Mouse (Mus musculus) E14TG2a.4 (cell line): Measurements from ENCODE around the gene Gm10518.
"Not testable (repeated sequence)": the region's sequence is repeated elsewhere in the genome, so short reads cannot be mapped to it uniquely, and the experiment has no call there.

ENCODE experiments used
- H3K27me3 ChIP-seq: 2 replicates; pipeline ENCODE4 v1.6.1; 2014; ENCODE audit warnings: low read length, control low read depth; ENCODE audit not compliant: insufficient read depth
- H3K36me3 ChIP-seq: 2 replicates; pipeline ENCODE4 v1.6.1; 2014; ENCODE audit warnings: low read length, control low read depth; ENCODE audit not compliant: insufficient read depth
- H3K4me1 ChIP-seq: replicated peaks from 2 replicates; pipeline ENCODE4 v1.6.1; 2014; ENCODE audit warnings: low read depth, low read length, control low read depth
- H3K4me3 ChIP-seq: replicated peaks from 2 replicates; pipeline ENCODE4 v1.5.1; 2014; ENCODE audit warnings: mild to moderate bottlenecking, low read length
- H3K9me3 ChIP-seq: 2 replicates; pipeline ENCODE4 v1.6.1; 2014; ENCODE audit warnings: low read length, control low read depth
- CTCF ChIP-seq: conservative IDR thresholded peaks from 2 replicates; pipeline ENCODE4 v1.5.1; 2014; ENCODE audit warnings: low read length
- NANOG ChIP-seq: IDR thresholded peaks from 2 replicates; pipeline ENCODE4 v1.6.1; 2014; ENCODE audit warnings: borderline replicate concordance, low read length, mixed read lengths
- POU5F1 ChIP-seq: IDR thresholded peaks from 2 replicates; pipeline ENCODE4 v1.6.1; 2014; ENCODE audit warnings: low read length, borderline replicate concordance

Gm10518 gene

GRCm38 (mm10) chr1:179803513-179804139 lies 450 bp downstream of the Gm10518 start, which contains the start of gene Ahctf1:
TSS of gene Ahctf1 (minus strand) at chr1:179803680.
- H3K9me3 ChIP-seq: no peaks in the 10 kb centered on the region
- peaks cover 24% of the 10 kb centered on the region for H3K36me3 ChIP-seq
- TF ChIP-seq NANOG: no peak
- no peak for TF ChIP-seq POU5F1
- TF ChIP-seq CTCF: no peak
- H3K4me3 ChIP-seq: peak within 1 kb of the TSS; percentile 93
- H3K4me1 ChIP-seq: peaks cover 28% of the 10 kb centered on the region
- H3K27me3 ChIP-seq: peaks cover 3% of the 10 kb centered on the region; the same call in 1 of the 2 replicates

GRCm38 (mm10) chr1:179804140-179804881 lies 1.1 kb downstream of the Gm10518 start:
- Histone ChIP-seq H3K4me3 (peak overlapping the region; percentile 93), H3K9me3 (no peaks in the 10 kb centered on the region), H3K4me1 (peaks cover 28% of the 10 kb centered on the region), H3K36me3 (peaks cover 17% of the 10 kb centered on the region), H3K27me3 (peaks cover 3% of the 10 kb centered on the region)
- TF ChIP-seq POU5F1 (no peak), NANOG (no peak), CTCF (no peak)

- Histone ChIP-seq H3K27me3 (peaks cover 5% of the 10 kb centered on the region), H3K4me3 (no peak overlapping the region), H3K9me3 (no peaks in the 10 kb centered on the region), H3K36me3 (peaks cover 6% of the 10 kb centered on the region; the same call in 1 of the 2 replicates), H3K4me1 (peaks cover 18% of the 10 kb centered on the region)
- TF ChIP-seq CTCF: no peak
- TF ChIP-seq NANOG: no peak
These were observed 2.6 kb downstream of the Gm10518 start for GRCm38 (mm10) chr1:179805751-179806150.

- Histone ChIP-seq H3K4me1 (peaks cover 5% of the 10 kb centered on the region), H3K27me3 (peaks cover 5% of the 10 kb centered on the region), H3K4me3 (no peak overlapping the region), H3K9me3 (no peaks in the 10 kb centered on the region), H3K36me3 (no peaks in the 10 kb centered on the region)
- TF ChIP-seq POU5F1 (no peak), CTCF (no peak), NANOG (no peak)
These were observed 4.3 kb downstream of the Gm10518 start for GRCm38 (mm10) chr1:179807468-179807867.

GRCm38 (mm10) chr1:179808300-179808699 lies 5.1 kb downstream of the Gm10518 start:
- no peak for TF ChIP-seq NANOG
- no peak for TF ChIP-seq CTCF
- TF ChIP-seq POU5F1: no peak
- Histone ChIP-seq H3K4me1 (peaks cover 5% of the 10 kb centered on the region), H3K4me3 (no peak overlapping the region), H3K27me3 (peaks cover 5% of the 10 kb centered on the region), H3K36me3 (no peaks in the 10 kb centered on the region), H3K9me3 (no peaks in the 10 kb centered on the region)

GRCm38 (mm10) chr1:179813385-179813784 lies 10.2 kb downstream of the Gm10518 start:
- no peak overlapping the region for H3K4me3 ChIP-seq
- no peaks in the 10 kb centered on the region for H3K36me3 ChIP-seq
- H3K27me3 ChIP-seq: peaks cover 2% of the 10 kb centered on the region
- H3K9me3 ChIP-seq: peaks cover 21% of the 10 kb centered on the region
- H3K4me1 ChIP-seq: no peaks in the 10 kb centered on the region
- TF ChIP-seq NANOG (no peak), CTCF (no peak)

GRCm38 (mm10) chr1:179814616-179815015 lies 11.4 kb downstream of the Gm10518 start:
- Histone ChIP-seq H3K4me1 (no peaks in the 10 kb centered on the region), H3K9me3 (peaks cover 30% of the 10 kb centered on the region), H3K27me3 (peaks cover 2% of the 10 kb centered on the region; the same call in 1 of the 2 replicates), H3K36me3 (no peaks in the 10 kb centered on the region), H3K4me3 (no peak overlapping the region)
- TF ChIP-seq POU5F1 (no peak), CTCF (no peak), NANOG (no peak)

- H3K4me1 ChIP-seq, H3K27me3 ChIP-seq, H3K36me3 ChIP-seq, H3K4me3 ChIP-seq: not testable (repeated sequence)
- peaks cover 46% of the 10 kb centered on the region for H3K9me3 ChIP-seq
These were observed 15.5 kb downstream of the Gm10518 start for GRCm38 (mm10) chr1:179818490-179819278.
